Mouse (Mus musculus): ENCODE measurements around the gene Sult6b2.

The Sult6b2 gene

DNA sequence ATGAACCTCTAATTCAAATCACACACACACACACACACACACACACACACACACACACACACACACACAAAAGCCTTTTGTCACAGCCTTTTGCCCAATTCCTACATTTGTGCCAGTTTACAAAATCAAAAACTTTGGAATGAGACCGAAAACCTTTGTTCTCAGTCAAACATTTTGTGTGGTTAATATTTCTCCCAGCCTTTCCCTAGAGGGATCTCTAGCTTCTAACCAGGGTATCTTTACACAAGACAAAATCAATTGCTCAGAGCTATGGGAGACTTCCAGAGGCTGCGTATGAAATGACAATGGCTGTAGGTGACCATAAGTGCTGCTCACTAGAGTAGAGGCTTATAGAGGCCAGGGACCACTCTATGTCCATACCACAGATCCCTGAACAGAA, 66.1 kb downstream of the Sult6b2 start:
- DNase-seq (ENCODE audit: low spot score in 2 of 2) = no peak

DNA sequence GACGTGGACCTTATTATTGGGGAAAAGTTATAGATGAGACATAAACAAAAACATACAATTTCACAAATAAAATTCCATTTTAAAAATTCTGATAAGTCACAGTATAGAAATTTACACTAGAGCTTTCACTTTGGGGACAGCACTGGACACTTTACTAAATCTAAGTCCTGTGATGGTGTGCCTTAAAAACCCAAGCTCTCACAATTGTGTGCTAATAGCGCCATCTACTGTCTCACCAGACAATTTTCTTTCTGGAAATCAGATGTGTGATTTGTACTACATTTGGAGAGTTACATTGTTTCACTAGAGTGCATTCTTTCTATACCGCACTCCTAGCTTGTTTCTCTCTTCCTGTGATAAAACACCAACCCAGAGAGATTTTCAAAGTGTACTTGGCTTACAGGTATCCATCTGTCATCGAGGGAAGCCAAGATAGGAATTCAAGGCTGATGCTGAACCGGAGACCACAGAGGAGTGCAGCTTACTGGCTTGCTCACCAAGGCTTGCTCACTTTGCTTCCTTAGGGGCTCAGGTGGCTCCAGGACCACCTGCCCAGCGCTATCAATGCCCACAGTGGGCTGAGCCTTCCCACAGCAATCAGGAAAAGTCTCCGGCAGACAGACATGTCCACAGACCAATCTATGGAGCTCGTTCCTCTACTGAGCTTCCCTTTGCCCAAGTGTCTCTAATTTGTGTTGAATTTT, 68.8 kb downstream of the Sult6b2 start:
- DNase-seq (ENCODE audit: low spot score in 2 of 2) = no peak
